Mouse (Mus musculus): ENCODE data around the gene Plxna2. TPM values are rescaled to one million over a fixed set of nuclear protein-coding genes. Genes with fewer than 3 reads are reported as not detected.

Plxna2 gene
- polyA plus RNA-seq, 2 experiments = 1.1 to 1.2 TPM

DNA sequence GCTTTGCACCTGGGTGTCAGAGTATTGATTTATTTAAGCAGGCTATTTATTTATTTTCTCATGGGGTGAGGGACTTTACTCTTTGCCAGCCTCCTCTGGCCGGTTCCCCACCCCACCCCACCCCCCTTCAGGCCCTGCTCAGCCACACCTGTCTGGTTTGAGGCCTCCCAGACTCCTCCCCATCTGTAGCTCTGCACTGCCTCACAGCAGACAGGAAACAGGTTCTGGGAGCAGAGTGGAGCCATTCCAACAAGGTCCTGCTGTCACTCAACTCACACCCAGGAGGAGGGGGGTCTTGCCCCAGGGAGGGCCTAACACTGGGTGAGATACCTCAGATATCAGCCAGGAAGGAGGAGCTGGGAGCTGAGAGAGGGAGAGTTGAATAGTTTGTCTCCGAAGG lies 7.5 kb upstream of the Plxna2 start:
- DNase-seq (ENCODE audit: low read depth in 3 of 3, low spot score in 3 of 3) = no peak
- Histone ChIP-seq H3K27me3 (ENCODE audit: control insufficient read depth, insufficient read depth, low read length) (no peaks in the 10 kb centered on the region), H3K4me1 (replicated peaks; ENCODE audit: control insufficient read depth in 2 of 2, insufficient read depth in 2 of 2, low read length in 1 of 2) (peaks cover 0 to 17% of the 10 kb centered on the region in 2 experiments; a peak in 3 of 4 replicates), H3K9ac (replicated peaks) (no peak overlapping the region), H3K4me3 (ENCODE audit: insufficient read depth in 1 of 2, low read depth in 2 of 2, low read length in 2 of 2) (no peak overlapping the region), H3K36me3 (replicated peaks; ENCODE audit: control insufficient read depth, insufficient read depth, low read depth) (no peaks in the 10 kb centered on the region), H3K4me2 (ENCODE audit: low read depth) (no peak overlapping the region), H3K9me3 (ENCODE audit: control insufficient read depth, low read length) (no peaks in the 10 kb centered on the region), H3K27ac (no peak overlapping the region)
- peak; percentile 31 for ATAC-seq (ENCODE audit: insufficient read depth)
- TF ChIP-seq CTCF (IDR thresholded peaks at IDR 0.05; ENCODE audit: low read depth) (no peak), EP300 (IDR thresholded peaks at IDR 0.05; ENCODE audit: low read depth) (no peak)
- 22% methylated on average over 2 of the region's 2 CpGs for WGBS (ENCODE audit: insufficient replicate concordance)

DNA sequence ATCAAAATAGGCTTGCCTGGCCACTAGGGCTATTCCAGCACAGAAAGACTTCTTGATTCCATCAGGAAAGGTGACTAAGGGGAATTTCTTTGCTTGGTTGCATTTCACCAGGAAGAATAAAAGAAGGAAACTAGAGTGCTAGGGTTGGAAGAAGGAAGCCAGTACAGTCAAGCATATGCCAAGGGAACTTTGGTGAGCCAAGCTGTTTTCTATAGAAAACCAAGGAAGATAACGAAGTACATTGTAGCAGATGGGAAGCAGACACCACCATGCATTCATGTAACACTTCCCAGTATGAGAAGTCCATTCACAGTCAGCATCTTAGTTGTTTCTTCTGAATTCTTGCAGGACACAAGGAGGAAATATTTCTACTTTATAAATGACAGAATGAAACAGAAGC lies 5.4 kb upstream of the Plxna2 start:
- no peaks in the 10 kb centered on the region for H3K9me3 ChIP-seq (ENCODE audit: control insufficient read depth, low read length)
- H3K27me3 ChIP-seq (ENCODE audit: control insufficient read depth, insufficient read depth, low read length) = no peaks in the 10 kb centered on the region
- WGBS (ENCODE audit: insufficient replicate concordance) = 61% methylated on average over 1 of the region's 1 CpGs
- H3K9ac ChIP-seq (replicated peaks) = no peak overlapping the region
- TF ChIP-seq CTCF (IDR thresholded peaks at IDR 0.05; ENCODE audit: low read depth) (no peak), EP300 (IDR thresholded peaks at IDR 0.05; ENCODE audit: low read depth) (no peak)
- H3K27ac ChIP-seq = no peak overlapping the region
- DNase-seq (ENCODE audit: low read depth in 3 of 3, low spot score in 3 of 3) (no peak), ATAC-seq (ENCODE audit: insufficient read depth) (no peak)
- H3K4me2 ChIP-seq (ENCODE audit: low read depth) = no peak overlapping the region
- H3K36me3 ChIP-seq (replicated peaks; ENCODE audit: control insufficient read depth, insufficient read depth, low read depth) = no peaks in the 10 kb centered on the region
- no peak overlapping the region for H3K4me3 ChIP-seq (ENCODE audit: insufficient read depth in 1 of 2, low read depth in 2 of 2, low read length in 2 of 2)
- H3K4me1 ChIP-seq (replicated peaks; ENCODE audit: control insufficient read depth in 2 of 2, insufficient read depth in 2 of 2, low read length in 1 of 2) = peaks cover 0 to 17% of the 10 kb centered on the region in 2 experiments; a peak in 3 of 4 replicates

DNA sequence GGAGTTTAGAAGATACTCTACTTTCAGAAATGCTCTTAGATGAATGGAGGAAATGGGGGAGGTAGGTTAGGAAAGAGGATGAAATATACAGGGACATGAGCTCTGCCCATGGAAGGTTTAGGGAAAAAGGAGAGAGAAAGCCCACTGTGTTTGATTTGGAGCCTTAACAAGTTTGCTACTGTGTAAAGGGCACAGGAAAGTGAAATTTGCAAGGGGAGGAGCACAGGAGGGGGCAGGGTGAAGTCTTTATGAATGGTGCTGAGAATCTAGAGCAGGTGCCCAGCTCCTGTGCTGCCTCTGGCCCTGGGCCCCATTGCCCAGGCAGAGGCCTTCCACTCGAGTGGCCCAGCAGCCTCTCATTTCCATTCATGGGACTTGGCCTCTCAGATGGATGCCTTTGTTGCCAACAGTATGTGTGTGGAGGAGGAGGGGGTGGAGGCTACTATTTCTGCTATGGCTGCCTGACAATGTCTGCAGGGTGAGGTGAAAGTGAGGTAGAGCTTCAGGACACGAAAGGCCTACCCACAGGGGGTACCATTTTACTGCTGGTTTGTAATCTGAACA lies 4.7 kb upstream of the Plxna2 start:
- no peak for TF ChIP-seq EP300 (IDR thresholded peaks at IDR 0.05; ENCODE audit: low read depth)
- no peak for TF ChIP-seq CTCF (IDR thresholded peaks at IDR 0.05; ENCODE audit: low read depth)
- no peak for DNase-seq (ENCODE audit: low read depth in 3 of 3, low spot score in 3 of 3)

DNA sequence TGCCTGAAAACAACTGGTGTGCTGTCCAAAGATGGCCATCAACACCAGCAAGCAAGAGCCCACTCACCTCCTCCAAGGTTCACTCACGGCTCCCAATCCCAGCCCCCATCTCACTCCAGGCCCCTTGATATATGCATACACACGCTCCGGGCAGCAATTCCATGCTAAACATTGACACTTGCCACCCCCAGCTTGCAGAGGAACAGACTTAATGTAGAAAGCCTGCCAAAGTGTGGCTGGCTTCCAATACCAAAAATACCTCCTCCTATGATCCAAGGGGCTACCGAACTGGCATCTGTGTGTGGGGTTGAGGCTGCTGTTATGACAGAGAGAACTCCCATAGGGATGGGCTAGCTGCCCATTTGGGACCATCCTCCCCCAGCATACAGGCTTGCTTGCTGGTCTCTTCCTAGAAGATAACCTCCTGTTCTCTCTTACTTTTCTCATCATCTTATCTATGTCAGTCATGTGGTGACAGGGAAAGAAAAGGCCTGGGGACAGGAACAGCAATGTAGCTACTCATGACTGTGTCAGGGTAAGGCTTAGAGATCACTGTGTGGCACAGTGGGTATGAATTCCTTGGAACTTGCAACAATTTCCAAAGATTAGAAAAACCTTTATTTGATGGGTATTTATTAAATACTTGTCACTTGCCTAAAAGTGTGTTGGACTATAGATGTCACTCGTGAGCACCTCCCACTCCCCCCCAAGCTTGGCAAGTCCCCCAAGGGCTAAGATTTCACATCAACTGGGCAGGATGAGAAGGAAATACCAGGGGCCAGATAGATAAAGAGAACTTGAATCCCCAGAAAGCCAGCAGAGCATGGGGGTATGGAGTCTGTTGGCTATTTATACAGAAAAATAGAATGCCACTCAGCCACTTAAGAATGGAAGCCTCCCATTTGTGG lies 3.8 kb upstream of the Plxna2 start:
- ATAC-seq (ENCODE audit: insufficient read depth) = peak; percentile 70
- H3K9me3 ChIP-seq (ENCODE audit: control insufficient read depth, low read length) = no peaks in the 10 kb centered on the region

More for the DNA sequence above, 4.7 kb upstream of the Plxna2 start:
- H3K9me3 ChIP-seq (ENCODE audit: control insufficient read depth, low read length) = no peaks in the 10 kb centered on the region
- H3K9ac ChIP-seq (replicated peaks) = no peak overlapping the region
- H3K4me2 ChIP-seq (ENCODE audit: low read depth) = no peak overlapping the region
- H3K27ac ChIP-seq = no peak overlapping the region
- H3K36me3 ChIP-seq (replicated peaks; ENCODE audit: control insufficient read depth, insufficient read depth, low read depth) = no peaks in the 10 kb centered on the region
- H3K4me3 ChIP-seq (ENCODE audit: insufficient read depth in 1 of 2, low read depth in 2 of 2, low read length in 2 of 2) = no peak overlapping the region
- WGBS (ENCODE audit: insufficient replicate concordance) = 42% methylated on average over 2 of the region's 2 CpGs
- no peaks in the 10 kb centered on the region for H3K27me3 ChIP-seq (ENCODE audit: control insufficient read depth, insufficient read depth, low read length)
- peaks cover 0 to 17% of the 10 kb centered on the region in 2 experiments; a peak in 3 of 4 replicates for H3K4me1 ChIP-seq (replicated peaks; ENCODE audit: control insufficient read depth in 2 of 2, insufficient read depth in 2 of 2, low read length in 1 of 2)
- ATAC-seq (ENCODE audit: insufficient read depth) = no peak

DNA sequence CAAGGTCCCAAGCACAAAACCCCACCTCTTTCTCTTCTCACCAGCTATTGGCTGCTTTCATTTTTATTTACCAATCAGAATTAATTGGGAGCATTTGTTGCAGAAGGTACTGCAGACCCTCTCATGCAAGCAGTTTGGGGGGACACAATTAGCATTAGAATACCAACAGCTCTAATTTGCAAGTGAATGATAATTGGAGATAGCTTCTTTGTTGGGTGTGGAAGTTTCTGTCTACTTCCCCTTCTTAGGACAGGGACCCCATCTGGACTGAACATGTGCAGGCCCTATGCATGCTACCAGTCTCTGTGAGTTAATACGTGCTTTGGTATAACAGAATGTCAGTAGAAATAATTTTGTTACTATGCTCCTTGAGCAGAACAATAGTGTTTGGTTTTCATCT lies 1.9 kb upstream of the Plxna2 start:
- Histone ChIP-seq H3K9me3 (ENCODE audit: control insufficient read depth, low read length) (no peaks in the 10 kb centered on the region), H3K9ac (replicated peaks) (no peak overlapping the region), H3K4me1 (replicated peaks; ENCODE audit: control insufficient read depth in 2 of 2, insufficient read depth in 2 of 2, low read length in 1 of 2) (peaks cover 0 to 18% of the 10 kb centered on the region in 2 experiments; a peak in 3 of 4 replicates), H3K4me3 (ENCODE audit: insufficient read depth in 1 of 2, low read depth in 2 of 2, low read length in 2 of 2) (no peak overlapping the region), H3K27ac (no peak overlapping the region), H3K36me3 (replicated peaks; ENCODE audit: control insufficient read depth, insufficient read depth, low read depth) (no peaks in the 10 kb centered on the region), H3K27me3 (ENCODE audit: control insufficient read depth, insufficient read depth, low read length) (no peaks in the 10 kb centered on the region), H3K4me2 (ENCODE audit: low read depth) (no peak overlapping the region)
- TF ChIP-seq CTCF (IDR thresholded peaks at IDR 0.05; ENCODE audit: low read depth) = no peak
- no peak for TF ChIP-seq EP300 (IDR thresholded peaks at IDR 0.05; ENCODE audit: low read depth)
- no peak for ATAC-seq (ENCODE audit: insufficient read depth)
- DNase-seq (ENCODE audit: low read depth in 3 of 3, low spot score in 3 of 3) = no peak
- 88% methylated on average over 1 of the region's 1 CpGs for WGBS (ENCODE audit: insufficient replicate concordance)

More for the DNA sequence above, 3.8 kb upstream of the Plxna2 start:
- Histone ChIP-seq H3K36me3 (replicated peaks; ENCODE audit: control insufficient read depth, insufficient read depth, low read depth) (no peaks in the 10 kb centered on the region), H3K4me2 (ENCODE audit: low read depth) (no peak overlapping the region), H3K4me1 (replicated peaks; ENCODE audit: control insufficient read depth in 2 of 2, insufficient read depth in 2 of 2, low read length in 1 of 2) (peaks cover 0 to 17% of the 10 kb centered on the region in 2 experiments; a peak in 3 of 4 replicates), H3K9ac (replicated peaks) (no peak overlapping the region), H3K4me3 (ENCODE audit: insufficient read depth in 1 of 2, low read depth in 2 of 2, low read length in 2 of 2) (no peak overlapping the region), H3K27me3 (ENCODE audit: control insufficient read depth, insufficient read depth, low read length) (no peaks in the 10 kb centered on the region), H3K27ac (no peak overlapping the region)
- no peak for TF ChIP-seq CTCF (IDR thresholded peaks at IDR 0.05; ENCODE audit: low read depth)
- peak; percentile 41; the same call in 1 of the 2 replicates for TF ChIP-seq EP300 (IDR thresholded peaks at IDR 0.05; ENCODE audit: low read depth)
- WGBS (ENCODE audit: insufficient replicate concordance) = 67% methylated on average over 5 of the region's 5 CpGs
- DNase-seq (ENCODE audit: low read depth in 3 of 3, low spot score in 3 of 3) = peak in 1 of 3 experiments; percentile 23
